Mouse (Mus musculus) kidney, postnatal 10 days (tissue): ENCODE data around the gene Cyp1a1.

ENCODE experiments used
- DNase-seq: peaks from one replicate; pipeline ENCODE4 v3.0.0; 2021; ENCODE audit warnings: mixed read lengths

Gene Cyp1a1

DNA sequence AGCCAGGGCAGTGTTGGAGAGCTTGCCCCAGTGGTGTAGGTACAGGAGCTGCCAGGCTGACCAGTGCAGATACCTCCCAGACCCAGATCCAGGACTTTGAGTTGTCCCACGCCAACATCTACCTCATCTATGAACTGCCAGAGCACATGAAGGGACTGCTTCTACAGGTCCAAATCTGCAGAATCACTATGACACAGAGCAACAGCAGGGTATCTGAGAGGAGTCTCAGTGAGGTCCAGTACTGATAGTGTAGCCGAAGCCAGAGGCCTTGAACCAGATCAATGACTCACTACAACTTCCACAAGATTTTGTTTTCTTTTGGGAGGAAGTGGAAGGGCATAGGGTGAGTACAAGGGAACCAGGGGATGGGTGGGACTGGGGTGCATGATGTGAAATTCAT lies at the start of gene Cyp1a1:
Gene Cyp1a1, plus strand, starts transcription at position 178 of the 400 bp plus-strand sequence.
- no peak for DNase-seq

DNA sequence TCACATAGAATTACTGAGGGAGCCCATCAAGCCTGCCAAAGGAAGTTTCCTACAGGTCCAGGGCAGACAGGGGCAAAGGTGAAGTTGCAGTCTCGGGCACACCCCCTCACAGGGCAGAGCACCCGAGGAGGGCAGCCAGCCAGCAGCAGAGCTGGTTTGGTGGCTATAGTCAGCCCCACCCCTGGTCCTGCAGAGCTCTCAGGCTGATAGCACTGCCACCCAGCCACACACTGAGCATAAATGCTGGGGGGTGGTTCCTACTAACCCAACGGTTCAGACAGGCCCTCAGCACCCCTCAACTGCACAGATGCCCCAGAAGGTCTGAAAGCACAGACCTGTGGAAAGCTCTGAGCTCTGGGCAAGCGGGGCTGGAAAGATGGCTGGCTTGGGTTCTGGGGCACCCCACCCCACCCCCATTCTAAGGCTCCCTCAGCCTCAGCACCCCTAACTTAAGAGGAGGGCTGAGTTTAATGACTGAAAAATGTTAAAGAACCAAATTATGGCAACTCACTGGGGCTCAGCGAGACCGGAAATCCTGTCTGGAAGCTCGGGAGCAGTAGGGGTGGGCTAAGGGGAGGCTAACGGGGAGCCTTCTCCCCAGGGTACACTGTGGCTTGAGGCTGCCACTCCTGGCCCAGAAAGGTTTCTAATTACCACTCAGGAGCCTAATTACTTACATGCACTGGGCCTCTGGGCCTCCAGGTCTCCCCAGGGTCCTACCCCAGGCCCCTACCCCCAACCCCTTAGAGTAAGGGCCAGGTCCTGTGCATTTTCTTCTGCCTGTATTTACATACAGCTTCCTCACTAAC lies 48.9 kb upstream of the Cyp1a1 start:
- peak; percentile 82 for DNase-seq

DNA sequence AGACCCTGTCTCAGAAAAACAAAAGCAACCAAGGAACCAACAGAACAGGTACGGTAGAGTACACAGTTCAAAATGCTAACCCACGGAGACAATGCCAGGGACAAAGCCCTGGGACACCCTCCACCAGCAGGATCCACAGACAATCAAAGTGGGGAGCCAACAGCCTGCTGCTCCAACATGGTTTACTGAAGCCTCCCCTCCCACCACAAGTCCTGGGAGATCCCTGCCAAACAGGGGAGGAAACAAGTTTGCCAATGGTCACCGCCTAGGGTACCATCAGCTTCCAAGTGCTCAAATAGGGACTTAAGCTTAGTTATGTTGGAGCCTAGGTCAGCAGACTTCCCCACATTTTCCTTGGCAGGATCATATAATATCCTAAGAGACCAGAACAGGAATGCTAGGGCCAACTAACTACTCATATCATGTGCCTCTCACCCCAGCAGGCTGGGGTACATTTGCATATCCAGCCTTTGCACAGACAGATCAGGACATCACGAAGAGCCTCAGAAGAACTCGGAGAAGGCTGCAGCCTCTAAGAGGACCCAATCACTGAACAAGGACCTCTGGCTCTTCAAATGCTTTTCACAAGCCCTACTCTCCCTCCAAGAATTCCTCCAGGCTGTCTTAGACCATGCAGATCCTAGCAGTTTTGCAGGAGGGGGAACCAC lies 47.9 kb upstream of the Cyp1a1 start:
- DNase-seq, result no peak

DNA sequence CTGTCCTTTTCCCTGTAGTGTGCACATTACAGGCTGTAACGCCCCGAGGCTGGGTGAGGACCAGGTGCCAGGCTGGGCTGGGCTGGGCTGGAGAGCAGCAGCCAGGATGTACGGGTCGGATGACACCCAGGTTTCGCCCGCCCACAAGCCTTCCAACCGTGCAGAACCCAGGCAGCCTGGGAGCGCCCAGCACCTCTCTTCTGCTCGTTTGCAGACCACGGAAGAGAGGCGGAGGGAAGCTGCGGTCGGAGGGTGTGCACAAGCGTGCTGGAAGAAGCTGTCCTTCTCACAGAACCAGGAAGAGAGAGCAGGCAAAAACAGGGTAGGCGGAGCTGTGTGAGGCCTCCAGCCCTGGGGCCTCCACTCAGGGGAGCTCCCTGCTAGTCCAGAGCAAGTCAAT lies 47.3 kb upstream of the Cyp1a1 start:
- peak; percentile 76 for DNase-seq

DNA sequence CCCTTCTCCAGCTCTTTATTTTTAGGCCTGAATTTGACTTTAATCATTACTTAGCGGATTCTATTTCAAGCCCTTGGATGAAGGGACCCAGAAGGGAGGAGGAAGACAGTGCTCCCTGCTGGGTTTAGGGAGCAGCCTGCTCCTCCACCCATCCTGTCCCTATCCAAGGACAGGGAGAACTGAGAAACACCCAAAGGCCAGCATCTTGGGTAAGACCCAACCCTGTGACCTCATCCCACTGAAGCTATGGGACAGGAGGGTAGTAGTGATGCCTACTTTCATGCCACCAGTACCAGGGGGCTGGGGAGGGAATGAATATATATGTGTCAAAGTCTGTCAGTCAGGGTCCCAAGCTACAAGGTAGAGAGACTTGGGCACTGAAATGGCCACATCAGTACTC lies 46.7 kb upstream of the Cyp1a1 start:
- DNase-seq, result no peak

DNA sequence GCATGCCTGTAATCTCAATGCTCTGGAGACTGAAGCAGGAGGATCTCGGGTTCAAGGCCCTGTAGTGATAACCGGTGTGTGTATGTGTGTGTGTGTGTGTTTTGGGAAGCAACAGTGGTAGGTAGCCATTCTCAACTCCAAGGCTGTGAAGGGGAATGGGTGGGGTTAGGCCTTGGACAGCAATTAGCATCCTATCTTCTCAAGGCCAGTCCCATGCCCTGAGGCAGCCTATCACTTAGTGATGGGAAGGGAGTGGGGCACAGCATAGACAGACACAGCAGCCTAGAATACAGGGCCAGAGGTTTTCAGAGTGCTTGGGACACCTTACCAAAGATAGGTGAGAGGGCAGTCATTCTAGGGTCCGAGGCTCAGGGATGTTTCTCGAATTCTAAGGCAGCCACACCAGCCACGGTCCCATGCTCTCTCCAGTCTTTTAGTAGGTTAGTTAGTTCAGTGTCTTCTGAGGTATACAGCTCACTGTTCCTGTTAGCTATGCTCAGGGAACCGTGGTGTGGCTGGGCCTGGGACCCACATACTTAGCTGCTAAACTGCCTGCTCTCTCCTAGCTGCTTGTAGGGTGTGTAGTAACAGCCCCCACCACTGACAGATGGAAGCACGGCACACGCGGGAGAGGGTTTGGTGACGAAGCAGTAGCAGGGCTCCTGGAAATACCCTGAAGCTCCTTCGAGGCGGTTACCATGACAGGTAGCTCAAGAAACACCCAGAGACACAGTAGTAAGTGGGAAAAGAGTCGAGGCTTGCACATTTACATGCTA lies 45.8 kb upstream of the Cyp1a1 start:
- DNase-seq, result peak; percentile 5

DNA sequence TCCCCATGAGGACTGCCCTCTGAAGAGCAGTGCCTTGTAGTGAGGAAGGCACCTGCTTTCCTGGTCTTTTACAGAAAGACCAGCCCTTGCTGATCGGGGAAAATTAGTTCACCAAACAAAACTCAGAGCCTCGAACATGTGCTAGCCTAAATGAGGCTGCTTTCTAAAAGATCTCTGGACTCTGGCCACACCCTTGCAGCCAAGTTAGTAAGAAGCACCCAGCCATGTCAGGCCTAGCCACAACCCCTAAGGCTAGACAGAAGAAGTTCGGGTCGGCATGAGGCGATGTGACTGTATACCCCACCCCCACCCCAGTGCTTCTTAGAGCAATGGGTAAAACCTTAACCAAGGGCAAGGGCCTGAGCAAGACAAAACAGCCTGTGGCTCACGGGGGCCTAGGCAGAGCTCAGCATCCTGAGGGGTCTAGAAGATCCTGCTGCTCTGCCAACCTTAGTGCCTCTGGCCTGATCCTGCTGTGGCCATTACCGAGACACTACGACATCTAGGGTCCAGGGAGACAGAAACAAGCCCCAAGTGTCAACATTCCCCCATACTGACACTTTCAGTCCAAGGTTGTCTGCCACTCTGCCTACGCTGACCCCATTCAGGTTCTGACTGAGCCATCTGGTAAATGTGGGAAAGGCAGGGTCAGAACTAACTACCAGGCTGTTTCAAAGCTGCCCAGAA lies 44.4 kb upstream of the Cyp1a1 start:
- DNase-seq, result peak; percentile 23

DNA sequence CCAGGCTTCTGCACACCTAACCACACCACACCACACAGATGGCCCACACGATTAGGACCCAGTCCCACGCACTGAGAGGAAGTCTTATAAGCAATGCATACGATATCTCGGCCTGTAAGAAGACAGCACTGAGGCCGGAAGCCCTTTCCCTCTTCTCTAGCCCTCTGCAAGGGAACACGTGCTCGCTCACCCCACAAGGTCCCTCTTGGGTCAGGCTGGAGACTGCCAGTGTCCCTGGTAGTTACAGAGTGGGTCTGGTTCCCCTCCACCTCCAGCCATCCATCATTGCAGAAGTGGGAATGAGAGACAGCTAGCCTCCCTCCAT lies 43.9 kb upstream of the Cyp1a1 start:
- no peak for DNase-seq

DNA sequence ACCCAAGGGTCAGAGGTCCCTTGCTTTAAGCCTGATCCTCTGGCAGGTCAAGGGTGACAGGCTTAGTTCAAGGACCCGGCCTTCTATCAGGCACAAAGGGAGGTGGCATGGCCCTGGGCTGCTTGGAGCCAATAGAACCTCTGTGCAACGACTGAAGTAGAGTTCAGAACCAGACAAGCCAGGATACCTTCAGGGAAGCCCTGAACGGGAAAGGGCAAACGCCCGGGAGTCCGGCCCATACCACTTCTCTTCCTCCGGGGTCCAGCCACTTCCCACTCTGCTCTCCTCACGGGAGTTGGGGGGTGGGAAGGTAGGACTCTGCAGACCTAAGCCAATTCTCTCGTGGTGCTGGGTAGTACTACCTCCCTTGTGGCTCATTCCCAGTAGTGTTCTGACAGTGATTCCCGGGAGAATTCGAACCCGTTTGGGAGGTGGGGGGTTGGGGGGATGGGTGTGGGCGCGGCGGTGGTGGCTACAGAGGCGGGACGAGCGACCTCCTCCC lies 43.2 kb upstream of the Cyp1a1 start:
- no peak for DNase-seq

DNA sequence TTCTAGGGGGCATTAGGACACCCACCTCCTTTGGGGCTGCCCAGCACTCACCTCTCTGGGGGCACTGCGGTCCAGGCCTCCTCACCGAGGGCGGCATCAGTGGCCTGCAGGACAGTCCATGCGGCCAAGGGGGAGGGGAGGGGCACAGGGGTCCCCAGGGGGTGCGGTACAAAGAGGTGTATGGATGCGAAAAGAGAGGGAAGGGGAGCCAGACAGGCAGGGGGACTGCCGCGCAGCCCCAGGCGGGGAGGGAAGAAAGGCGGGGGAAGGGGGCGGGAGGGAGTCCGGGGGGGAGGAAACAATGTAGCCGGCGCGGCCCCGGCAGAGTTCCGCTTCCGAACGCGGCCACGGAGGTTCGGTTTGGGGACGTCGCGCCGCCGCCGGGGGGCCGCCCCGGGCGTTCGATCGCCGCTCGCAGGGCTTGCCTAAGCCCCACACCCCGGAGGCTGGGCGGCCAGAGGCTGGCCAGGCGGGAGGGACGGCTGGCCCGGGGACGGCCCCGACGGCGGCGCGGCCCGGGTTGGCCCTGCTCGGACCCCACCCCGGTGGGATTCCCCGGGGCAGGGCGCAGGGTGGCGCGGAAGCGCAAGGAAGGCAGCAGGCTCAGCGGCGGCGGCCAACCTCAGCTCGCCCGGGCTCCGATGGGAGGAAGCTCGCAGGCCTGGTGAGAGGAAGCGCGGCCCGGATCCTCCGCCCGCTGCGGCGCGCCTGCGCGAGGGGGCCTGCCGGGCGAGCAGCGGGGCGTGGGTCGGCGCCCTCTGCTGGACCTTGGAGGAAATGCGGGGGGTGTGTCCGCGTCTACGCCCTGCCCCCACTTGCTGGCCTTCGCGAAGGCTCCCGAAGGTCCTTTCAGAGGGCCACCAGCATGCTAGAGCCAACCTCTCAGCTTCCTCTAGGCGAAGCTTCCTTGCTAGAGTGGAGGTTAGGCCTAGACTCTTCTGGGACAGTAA lies 42.5 kb upstream of the Cyp1a1 start:
- peak; percentile 96 for DNase-seq

DNA sequence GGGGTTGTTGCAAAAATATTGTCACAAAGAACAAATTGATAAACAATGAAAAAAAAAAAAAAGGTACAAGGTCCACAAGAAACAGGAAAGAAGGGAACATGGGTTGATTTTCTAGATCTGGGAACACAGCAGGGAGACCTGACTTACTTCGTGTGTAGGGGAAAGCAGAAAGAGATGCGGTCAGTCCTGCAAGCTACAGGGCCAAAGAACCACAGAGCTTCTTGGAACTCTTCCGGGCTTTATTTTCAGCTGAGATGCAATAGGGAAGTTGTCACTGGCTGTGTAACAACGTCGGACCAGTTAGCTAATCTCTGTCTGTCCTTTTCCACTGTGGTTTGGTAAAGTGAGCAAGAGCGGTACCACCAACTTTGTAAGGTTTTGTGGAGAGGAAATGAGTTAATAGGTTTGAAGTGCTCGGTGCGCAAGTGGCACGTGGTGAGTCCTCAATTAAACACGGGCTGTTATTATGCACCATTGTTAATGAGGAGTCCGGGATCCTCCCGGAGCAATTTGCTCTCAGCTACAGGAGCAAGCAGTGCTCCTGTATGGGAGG lies 41.1 kb upstream of the Cyp1a1 start:
- no peak for DNase-seq

DNA sequence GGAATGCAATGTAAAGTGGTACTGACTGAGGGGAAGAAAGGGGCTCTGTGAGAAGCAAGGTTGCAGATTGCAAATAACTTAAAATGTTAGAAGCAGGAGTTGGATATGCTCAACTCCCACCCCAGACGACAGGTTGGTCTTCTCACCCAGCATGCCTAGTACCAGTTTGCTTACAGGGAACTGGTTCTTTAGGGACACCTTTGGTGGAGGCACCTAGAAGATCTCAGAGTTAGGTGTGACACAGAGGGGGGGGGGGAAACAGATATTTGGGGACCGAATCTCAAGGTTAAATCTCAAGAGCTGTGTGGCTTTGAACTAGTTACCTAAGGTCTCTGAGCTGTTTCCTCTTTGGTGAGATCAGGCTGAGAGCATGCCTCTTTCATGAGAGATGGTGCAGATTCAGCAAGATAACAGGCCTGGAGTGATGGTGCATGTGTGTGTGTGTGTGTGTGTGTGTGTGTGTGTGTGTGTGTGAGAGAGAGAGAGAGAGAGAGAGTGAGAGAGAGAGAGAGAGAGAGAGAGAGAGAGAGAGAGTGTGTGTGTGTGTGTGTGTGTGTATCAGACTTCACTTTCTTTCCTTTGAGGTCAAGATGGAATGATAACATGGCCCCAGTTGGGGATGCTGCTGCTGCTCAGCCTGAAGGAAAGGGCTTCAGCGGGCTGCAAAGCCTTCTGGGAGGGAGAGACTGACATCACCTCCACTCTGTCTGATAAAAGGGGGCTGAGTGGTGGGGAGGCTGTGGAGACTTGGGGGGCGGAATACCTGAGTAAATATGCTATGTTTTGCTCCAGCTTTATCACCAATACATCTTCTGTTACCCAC lies 40.2 kb upstream of the Cyp1a1 start:
- no peak for DNase-seq

DNA sequence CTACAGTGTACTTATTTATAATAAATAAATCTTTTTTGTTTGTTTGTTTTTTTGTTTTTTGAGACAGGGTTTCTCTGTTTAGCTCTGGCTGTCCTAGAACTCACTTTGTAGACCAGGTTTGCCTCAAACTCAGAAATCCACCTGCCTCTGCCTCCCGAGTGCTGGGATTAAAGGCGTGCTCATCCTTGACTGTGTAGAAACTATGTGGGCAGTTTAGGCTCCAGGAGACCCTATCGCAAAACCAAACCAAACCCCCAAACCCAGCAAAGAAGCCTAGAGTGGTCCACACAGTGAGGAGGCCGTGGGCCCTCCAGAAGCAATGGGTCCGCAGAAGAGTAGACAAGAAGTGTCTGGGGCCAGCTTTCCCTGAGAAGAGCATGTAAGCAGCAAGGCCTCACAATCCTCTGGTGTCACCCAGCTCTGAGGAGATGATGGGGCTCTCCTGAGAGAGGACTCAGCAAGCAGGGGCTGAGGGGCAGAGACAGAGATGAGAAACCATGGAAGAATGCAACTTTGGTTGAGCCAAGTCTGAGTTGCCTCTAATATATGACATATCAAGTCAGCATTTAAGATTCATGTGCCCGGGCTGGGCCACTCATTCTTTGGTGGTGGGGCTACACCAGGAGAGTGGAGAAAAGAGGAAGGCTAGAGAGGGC lies 37.5 kb upstream of the Cyp1a1 start:
- no peak for DNase-seq

DNA sequence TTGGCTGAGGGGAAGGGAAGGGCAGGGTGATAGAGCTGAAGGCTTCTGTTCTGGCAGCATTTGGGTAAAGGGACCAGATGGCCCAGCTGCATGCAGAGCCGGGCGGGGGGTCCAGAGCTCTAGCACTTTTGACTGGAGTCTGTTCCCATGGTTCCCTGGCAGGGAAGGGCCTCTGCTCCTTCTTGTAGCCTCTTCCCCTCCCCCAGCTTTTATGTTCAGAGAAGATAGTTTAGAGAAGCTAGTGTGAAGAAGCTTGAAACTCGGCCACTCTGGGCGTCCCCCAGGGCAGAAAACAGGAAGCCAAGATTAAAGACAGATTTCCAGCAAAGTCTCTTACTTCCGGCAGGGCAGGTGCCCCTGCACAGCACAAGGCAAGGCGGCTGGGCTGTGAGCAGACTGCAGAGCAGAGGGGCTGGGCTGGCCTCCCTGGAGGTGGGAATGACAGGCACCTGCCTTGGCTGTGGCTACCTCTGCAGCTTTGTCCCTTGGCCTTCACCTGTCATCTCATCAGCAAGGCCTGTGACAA lies 36.9 kb upstream of the Cyp1a1 start:
- DNase-seq, result no peak

DNA sequence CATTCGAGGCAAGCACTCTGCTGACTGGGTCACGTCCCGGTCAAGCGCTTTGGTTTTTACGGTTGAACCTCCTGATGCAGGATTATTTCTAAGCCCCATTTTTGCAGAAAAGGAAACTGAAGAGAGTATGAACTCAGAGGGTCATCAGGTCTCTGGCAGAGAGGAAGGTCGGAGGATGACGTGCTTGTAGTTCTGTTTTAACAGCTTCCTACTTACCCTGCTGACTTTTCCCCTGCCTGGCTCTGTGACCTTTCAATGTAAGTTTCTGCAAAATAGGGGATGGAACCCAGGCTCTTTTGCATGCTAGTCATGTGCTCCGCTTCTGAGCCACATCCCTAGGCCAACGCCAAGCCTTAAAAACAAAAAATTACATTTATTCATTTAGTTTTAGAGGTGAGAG lies 35.4 kb upstream of the Cyp1a1 start:
- no peak for DNase-seq

DNA sequence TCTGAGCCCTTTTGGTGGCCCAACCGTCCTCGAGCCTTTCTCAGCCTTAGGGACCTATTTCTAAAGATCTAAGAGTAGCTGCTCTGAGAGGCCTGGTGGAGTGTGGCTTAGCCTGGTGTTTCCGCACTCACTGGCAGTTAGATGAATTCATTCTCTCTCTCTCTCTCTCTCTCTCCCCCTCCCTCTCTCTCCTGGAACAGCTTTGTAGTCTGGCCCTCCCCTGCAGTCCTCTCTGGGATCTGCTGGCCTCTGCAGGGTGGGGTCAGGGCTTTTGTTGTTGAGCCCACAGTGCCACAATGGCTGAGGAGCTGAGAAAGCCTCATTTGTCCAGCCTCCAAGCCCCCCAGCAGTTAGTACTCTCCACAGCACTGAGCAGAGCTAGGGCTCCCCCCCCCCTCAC lies 34.9 kb upstream of the Cyp1a1 start:
- no peak for DNase-seq

DNA sequence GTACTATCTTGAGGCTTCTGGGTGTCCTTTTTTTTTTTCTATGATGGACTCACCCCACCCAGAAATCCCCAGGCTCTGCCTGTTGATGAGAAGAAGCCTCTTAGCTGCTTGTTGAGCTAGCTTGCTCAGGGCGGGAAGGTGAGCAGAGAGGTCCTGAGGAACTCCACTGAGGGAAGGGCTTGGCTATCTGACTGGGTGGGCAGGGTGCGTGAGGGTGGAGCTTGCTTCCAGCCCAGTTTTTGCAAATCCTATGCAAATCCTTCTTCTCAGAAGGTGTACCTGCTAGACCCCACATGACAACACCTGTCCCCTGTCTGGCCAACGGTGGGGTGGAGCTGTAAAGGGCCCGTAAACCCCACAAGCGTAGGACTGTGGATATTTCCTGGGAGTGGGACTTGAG lies 34.4 kb upstream of the Cyp1a1 start, which contains the start of gene Csk:
Gene Csk, minus strand, starts transcription at position 349 of the 400 bp plus-strand sequence.
- DNase-seq, result no peak

DNA sequence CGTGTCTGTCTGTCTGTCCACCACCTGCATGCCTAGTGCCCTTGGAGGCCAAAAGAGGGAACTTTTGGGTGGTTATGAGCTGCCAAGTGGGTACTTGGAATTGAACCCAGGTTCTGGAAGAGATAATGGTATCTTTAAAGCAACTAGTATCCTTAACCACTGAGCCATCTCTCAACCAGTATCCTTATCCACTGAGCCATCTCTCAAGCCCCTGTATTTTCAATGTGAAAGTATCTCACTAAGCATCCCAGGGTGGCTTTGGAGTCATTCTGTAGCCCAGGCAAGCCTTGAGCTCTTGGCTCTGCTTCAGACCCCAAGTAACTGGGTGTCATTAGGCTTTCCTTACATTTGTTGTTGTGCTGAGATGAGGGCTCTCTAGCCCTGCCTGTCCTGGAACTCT lies 32.8 kb upstream of the Cyp1a1 start:
- no peak for DNase-seq

DNA sequence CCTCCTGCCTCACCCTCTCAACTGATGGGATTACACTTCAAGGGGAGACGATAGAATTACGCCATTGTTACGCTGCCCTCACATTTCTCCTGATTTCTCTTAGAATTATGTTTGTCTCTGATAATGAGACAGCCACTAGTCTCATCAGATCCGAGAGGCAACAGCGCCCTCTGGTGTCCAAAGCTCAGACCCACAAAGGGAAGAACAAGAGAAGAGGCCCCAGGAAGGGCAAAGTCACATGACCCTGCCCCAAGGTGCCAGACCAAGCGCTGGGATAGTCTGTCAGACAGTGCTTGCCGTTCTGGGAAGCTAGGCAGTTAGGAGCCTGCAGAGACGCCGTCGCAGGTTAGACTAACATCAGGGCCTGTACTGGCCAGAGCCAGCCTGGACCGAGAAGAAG lies 32.0 kb upstream of the Cyp1a1 start:
- DNase-seq, result peak; percentile 97
